Mouse (Mus musculus): ENCODE measurements around the gene Akt3. TPM values are rescaled to one million over a fixed set of nuclear protein-coding genes. Genes with fewer than 3 reads are reported as not detected.

The Akt3 gene
- polyA plus RNA-seq, 1 experiment from 2014 or later: 23.7 TPM

DNA sequence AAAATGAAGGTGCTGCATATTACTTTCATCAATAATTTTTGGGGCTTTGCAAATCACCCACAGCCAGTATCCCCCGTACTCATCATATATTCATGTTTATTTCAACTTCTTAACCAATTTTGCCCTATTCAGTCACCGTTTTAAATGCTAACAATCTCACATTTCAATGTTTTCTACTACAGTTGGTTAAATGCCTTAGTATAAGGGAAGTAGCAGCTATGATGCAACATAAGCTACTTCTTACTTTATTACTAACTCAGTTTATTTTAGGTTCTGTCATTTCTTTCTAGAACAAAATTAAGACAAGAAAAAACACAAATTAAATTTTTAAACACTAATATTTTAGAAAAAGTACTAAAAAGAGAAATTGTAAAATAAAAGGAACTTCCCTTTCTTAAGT is 78.4 kb downstream of the Akt3 start:
- no peaks in the 10 kb centered on the region for H3K36me3 ChIP-seq
- no peaks in the 10 kb centered on the region for H3K27me3 ChIP-seq (replicated peaks)
- no peak overlapping the region for H3K4me3 ChIP-seq
- H3K4me1 ChIP-seq: no peaks in the 10 kb centered on the region
- H3K4me2 ChIP-seq (replicated peaks): no peak overlapping the region
- no peaks in the 10 kb centered on the region for H3K9me3 ChIP-seq
- no peak overlapping the region for H3K27ac ChIP-seq
- no peak overlapping the region for H3K9ac ChIP-seq
- WGBS: 92% methylated on average over 2 of the region's 2 CpGs
- no peak for ATAC-seq (ENCODE audit: low FRiP score, low read depth)

DNA sequence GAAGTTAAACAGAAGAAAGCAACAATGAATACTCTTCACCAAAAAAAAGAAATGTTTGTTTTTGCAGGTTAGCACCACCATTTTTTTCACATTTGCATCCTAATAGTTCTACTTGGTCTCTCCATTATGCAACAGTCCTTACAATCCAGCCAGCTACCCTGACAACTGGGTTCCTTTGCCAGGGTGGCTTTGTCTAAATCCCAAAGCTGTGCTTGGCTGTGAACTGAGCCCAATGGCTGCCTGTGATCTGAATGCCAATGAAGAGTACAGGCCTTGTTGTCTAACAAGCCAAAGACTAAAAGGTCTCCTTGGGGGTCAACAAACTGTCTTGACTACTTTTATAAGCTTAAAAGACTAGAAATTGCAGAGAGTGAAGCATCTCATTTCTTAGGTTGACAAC is 82.6 kb downstream of the Akt3 start:
- Histone ChIP-seq H3K4me2 (replicated peaks) (no peak overlapping the region), H3K4me3 (no peak overlapping the region), H3K27me3 (replicated peaks) (no peaks in the 10 kb centered on the region), H3K4me1 (peaks cover 9% of the 10 kb centered on the region; the same call in 1 of the 2 replicates), H3K9ac (no peak overlapping the region), H3K27ac (no peak overlapping the region), H3K9me3 (no peaks in the 10 kb centered on the region), H3K36me3 (no peaks in the 10 kb centered on the region)
- peak; percentile 89 for ATAC-seq (ENCODE audit: low FRiP score, low read depth)

DNA sequence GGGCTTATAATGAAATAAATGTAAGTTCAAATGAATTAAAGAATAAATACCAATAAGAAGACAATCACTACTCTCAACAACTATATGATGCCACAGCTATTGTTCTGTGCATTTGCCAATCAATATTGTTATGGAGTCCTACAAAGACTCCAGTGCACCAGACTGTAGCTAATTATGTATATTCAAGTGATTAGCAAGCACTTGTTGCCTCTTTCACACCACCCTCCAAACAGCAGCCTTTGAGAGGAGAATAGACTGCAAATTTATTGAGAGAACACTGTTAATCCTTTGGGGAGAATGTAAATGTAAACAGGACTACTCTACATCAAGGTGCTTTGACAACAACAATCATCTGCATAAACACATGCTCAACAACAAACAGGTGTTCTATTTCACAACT is 86.7 kb downstream of the Akt3 start:
- no peak for ATAC-seq (ENCODE audit: low FRiP score, low read depth)

DNA sequence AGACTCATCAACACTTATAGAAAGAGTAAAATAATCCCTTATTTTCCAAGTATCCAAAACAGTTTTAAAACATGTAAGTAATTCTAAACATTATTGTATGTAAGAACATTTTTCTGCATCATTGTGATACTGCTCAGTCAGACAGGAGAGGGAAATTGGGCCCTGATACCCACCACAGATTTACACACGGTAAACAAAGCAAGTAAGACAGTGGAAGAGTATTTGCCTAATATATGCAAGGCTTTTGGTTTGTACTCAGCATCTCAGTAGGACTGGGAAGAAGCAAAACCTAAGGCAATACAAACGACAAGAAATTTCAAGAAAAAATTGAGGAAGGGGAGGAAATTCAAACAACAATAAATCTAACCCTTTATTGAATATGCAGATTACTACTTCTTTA is 92.2 kb downstream of the Akt3 start:
- no peak for ATAC-seq (ENCODE audit: low FRiP score, low read depth)
- 0 out of 2 replicates have a peak, but pooled peaks cover 2% of the 10 kb centered on the region for H3K4me1 ChIP-seq
- H3K9ac ChIP-seq: no peak overlapping the region
- H3K36me3 ChIP-seq: no peaks in the 10 kb centered on the region
- H3K27ac ChIP-seq: no peak overlapping the region
- H3K9me3 ChIP-seq: no peaks in the 10 kb centered on the region
- no peak overlapping the region for H3K4me3 ChIP-seq
- WGBS: 30% methylated on average over 2 of the region's 2 CpGs
- H3K27me3 ChIP-seq (replicated peaks): no peaks in the 10 kb centered on the region
- H3K4me2 ChIP-seq (replicated peaks): no peak overlapping the region

More for the DNA sequence above, 86.7 kb downstream of the Akt3 start:
- no peak overlapping the region for H3K27ac ChIP-seq
- no peak overlapping the region for H3K9ac ChIP-seq
- no peak overlapping the region for H3K4me3 ChIP-seq
- H3K36me3 ChIP-seq: no peaks in the 10 kb centered on the region
- H3K27me3 ChIP-seq (replicated peaks): no peaks in the 10 kb centered on the region
- H3K4me2 ChIP-seq (replicated peaks): no peak overlapping the region
- H3K4me1 ChIP-seq: peaks cover 9% of the 10 kb centered on the region; the same call in 1 of the 2 replicates
- no peaks in the 10 kb centered on the region for H3K9me3 ChIP-seq

DNA sequence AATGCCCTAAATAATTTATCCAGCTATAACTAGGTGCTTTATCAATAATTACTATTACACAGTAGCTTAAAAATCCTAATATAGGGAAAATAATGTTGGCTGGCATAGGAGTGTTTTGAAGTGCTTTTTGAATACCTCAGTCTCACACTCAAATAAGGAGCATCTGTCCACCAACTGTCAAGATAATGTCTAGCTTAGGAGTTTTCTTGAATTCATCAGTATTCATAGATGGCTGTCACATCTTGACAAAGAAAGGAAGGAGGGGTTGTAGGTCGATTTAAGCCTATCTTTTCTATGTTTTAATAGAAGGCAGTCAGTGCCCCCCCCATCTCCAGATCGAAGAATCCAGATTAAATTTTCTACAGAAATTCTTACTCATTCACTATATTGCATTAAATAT is 92.7 kb downstream of the Akt3 start:
- Histone ChIP-seq H3K4me2 (replicated peaks) (no peak overlapping the region), H3K9ac (no peak overlapping the region), H3K27me3 (replicated peaks) (no peaks in the 10 kb centered on the region), H3K4me1 (no peaks in the 10 kb centered on the region), H3K9me3 (no peaks in the 10 kb centered on the region), H3K4me3 (no peak overlapping the region), H3K27ac (no peak overlapping the region), H3K36me3 (no peaks in the 10 kb centered on the region)
- WGBS: 72% methylated on average over 2 of the region's 2 CpGs
- no peak for ATAC-seq (ENCODE audit: low FRiP score, low read depth)

DNA sequence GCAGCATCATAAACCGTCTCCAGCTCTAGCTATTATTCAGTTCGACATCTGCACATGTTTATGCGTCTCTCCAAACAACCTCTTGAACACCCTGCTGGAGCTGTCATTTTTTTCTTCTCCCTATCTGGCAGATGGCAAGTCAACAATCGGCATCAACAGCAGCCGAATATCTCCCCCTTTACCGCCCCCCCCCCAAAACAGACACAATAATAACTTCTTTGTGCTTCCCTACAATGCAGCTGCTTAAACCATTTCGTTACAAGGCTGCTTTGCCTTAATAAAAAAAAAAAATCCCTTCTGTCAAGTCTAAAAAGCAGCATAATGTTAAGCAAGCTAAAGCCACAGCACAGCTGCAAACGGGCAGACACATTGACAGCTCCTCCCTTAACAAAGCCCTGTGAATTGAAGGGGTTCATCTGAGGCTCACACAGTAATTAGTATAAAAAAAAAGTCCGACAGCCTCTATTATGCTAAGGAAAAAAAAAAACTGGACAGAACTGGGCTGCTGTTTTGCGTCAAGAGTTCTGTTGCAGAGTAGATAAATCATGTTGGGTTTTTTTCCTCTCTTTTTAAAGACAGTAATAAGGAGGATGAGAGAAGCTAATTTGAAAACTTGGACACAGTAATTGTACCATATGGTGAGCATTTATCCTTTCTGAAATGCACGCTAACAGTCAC is 107.5 kb downstream of the Akt3 start:
- ATAC-seq (ENCODE audit: low FRiP score, low read depth): peak; percentile 77
- Histone ChIP-seq H3K4me2 (replicated peaks) (peak overlapping the region; percentile 50), H3K27me3 (replicated peaks) (no peaks in the 10 kb centered on the region), H3K9ac (no peak overlapping the region), H3K4me1 (peaks cover 8% of the 10 kb centered on the region; the same call in 1 of the 2 replicates), H3K4me3 (no peak overlapping the region), H3K27ac (no peak overlapping the region; the same call in 1 of the 2 replicates), H3K36me3 (no peaks in the 10 kb centered on the region), H3K9me3 (no peaks in the 10 kb centered on the region)
- 7% methylated on average over 11 of the region's 11 CpGs for WGBS

DNA sequence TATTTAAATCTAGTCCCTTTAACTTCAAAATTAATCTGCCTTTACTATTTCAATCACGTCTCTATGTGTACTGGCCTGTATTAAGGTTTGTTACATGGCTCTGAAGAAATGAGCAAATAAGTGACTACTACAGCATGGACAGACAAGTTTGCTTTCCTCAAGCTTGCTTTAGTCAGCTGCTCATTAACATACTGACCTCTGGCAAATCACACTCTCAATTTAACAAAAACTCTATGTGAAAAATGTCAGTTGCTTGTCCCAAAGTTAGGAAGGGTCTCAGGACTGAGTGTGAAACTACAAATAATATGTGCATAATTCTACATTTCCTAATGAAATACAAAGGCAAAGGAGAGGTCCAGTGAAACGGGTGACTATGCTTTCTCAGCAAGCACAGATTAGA is 109.3 kb downstream of the Akt3 start:
- Histone ChIP-seq H3K4me2 (replicated peaks) (no peak overlapping the region), H3K9me3 (no peaks in the 10 kb centered on the region), H3K36me3 (no peaks in the 10 kb centered on the region), H3K4me3 (no peak overlapping the region), H3K4me1 (peaks cover 8% of the 10 kb centered on the region; the same call in 1 of the 2 replicates), H3K27ac (no peak overlapping the region), H3K9ac (no peak overlapping the region), H3K27me3 (replicated peaks) (no peaks in the 10 kb centered on the region)
- ATAC-seq (ENCODE audit: low FRiP score, low read depth): no peak
- 27% methylated on average over 2 of the region's 2 CpGs for WGBS

DNA sequence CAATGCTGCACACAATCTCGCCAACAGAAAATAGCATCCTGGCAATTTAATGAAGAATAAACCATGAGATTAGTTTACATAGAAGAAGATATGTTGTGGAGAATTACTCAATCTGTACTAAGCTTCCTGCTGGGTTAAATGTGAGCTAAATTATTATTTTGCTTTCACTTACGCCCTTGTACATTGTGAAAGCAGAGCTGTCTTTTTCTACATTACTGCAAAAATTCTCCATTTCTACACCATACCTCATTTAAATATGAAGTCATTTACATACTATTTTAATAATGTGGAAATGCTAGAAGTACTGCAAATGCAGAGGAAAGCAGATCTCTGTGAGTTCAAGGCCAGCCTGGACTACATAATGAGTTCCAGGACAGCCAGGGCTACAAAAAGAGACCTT is 116.5 kb downstream of the Akt3 start:
- ATAC-seq (ENCODE audit: low FRiP score, low read depth): no peak
- Histone ChIP-seq H3K27ac (no peak overlapping the region), H3K4me1 (no peaks in the 10 kb centered on the region), H3K36me3 (no peaks in the 10 kb centered on the region), H3K9me3 (no peaks in the 10 kb centered on the region), H3K4me3 (no peak overlapping the region), H3K9ac (no peak overlapping the region), H3K27me3 (replicated peaks) (no peaks in the 10 kb centered on the region), H3K4me2 (replicated peaks) (no peak overlapping the region)
- WGBS: 93% methylated on average over 2 of the region's 2 CpGs

DNA sequence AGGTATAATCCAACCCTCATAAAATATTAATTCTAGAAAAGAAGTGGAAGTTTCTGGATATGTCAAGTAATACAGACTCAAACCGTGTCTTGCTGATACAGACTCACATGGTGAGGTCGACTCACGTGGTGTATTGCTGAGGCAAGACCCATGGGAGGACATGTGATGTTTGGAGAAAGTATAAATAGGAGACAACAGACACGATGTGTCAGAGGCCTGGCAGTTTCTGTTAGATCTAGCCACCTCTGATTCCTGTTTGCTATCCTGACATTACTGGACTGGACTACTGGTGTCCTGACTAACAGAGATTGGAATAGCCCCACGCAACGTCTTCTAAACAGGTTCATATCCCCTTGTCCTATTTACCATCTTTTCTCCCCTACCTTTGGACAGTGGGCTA is 118.4 kb downstream of the Akt3 start:
- ATAC-seq (ENCODE audit: low FRiP score, low read depth): no peak
- Histone ChIP-seq H3K4me1 (no peaks in the 10 kb centered on the region), H3K4me2 (replicated peaks) (no peak overlapping the region), H3K4me3 (no peak overlapping the region), H3K27ac (no peak overlapping the region), H3K27me3 (replicated peaks) (no peaks in the 10 kb centered on the region), H3K9me3 (no peaks in the 10 kb centered on the region), H3K9ac (no peak overlapping the region), H3K36me3 (no peaks in the 10 kb centered on the region)
- WGBS: 90% methylated on average over 6 of the region's 6 CpGs

DNA sequence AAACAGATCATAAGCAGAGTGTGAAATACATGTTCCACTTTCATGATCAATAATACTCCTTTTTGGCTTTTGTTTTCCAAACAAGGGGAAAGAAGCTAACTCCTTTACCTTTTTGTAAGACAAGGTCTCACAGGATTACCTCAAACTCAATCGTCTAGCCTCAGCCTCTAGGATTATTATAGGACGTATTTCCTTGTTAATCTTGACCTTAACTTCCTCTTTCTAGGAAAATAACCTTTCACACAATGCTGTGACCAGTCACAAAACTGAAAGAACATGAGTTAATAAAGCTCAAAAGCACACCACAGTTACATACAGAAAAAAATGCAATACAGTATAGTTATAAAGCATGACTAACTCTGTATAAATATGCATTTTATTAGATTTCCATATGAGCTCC is 126.5 kb downstream of the Akt3 start:
- Histone ChIP-seq H3K36me3 (no peaks in the 10 kb centered on the region), H3K27ac (no peak overlapping the region), H3K4me1 (no peaks in the 10 kb centered on the region), H3K4me3 (no peak overlapping the region), H3K27me3 (replicated peaks) (no peaks in the 10 kb centered on the region), H3K9me3 (no peaks in the 10 kb centered on the region), H3K4me2 (replicated peaks) (no peak overlapping the region), H3K9ac (no peak overlapping the region)
- ATAC-seq (ENCODE audit: low FRiP score, low read depth): no peak
- WGBS: 91% methylated on average over 2 of the region's 2 CpGs

DNA sequence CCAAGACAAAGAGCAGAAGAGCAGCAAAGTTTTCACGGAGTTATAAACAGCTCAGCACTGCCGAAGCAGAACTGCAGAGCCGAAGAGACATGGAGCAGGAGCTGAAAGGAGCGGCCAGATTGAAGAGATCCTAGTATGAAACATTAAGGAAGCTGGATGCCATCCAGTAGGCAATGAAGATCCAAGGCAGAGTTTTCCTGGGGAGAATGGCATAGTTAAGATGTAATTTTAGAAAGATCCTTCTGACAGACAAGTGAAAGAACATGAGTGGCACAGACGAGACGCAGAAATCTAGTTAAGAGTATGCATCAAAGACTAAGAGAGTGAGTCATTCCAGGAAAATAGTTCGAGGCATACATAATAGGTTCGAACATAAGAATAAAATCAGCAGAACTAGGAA is 131.3 kb downstream of the Akt3 start:
- Histone ChIP-seq H3K4me1 (no peaks in the 10 kb centered on the region), H3K4me3 (no peak overlapping the region), H3K4me2 (replicated peaks) (no peak overlapping the region), H3K9ac (no peak overlapping the region), H3K27me3 (replicated peaks) (no peaks in the 10 kb centered on the region), H3K36me3 (no peaks in the 10 kb centered on the region), H3K9me3 (no peaks in the 10 kb centered on the region), H3K27ac (no peak overlapping the region)
- 91% methylated on average over 8 of the region's 8 CpGs for WGBS
- no peak for ATAC-seq (ENCODE audit: low FRiP score, low read depth)

DNA sequence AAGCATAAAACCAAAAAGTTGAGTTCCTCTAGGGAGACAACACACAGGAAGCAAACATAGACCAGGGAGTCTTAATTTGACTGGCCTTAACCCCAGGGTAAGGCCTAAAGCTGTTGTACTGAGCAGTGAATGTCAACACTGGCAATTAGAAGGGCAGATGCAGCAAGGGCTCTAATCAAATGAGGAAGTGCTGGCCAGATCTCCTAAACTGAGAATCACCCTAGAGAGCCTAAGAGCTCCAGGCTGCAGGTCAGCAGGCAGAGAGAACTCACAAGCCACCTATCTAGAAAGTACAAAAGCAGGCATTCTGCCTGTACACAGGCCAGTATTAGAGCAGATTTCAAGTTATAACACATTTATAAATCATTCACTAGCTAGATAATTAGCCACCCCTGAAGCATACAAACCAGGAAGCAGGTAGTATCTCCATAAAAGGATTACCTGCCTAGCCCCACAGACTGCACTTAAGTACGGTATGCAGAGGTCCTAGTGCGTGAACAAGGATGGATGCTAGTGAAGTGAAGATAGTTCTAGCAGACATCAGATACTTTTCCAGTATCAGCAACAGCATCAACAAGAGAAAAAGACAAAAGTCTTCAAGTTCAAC is 147.2 kb downstream of the Akt3 start:
- H3K9ac ChIP-seq: no peak overlapping the region
- no peaks in the 10 kb centered on the region for H3K27me3 ChIP-seq (replicated peaks)
- H3K9me3 ChIP-seq: no peaks in the 10 kb centered on the region
- ATAC-seq (ENCODE audit: low FRiP score, low read depth): no peak
- H3K4me2 ChIP-seq (replicated peaks): no peak overlapping the region
- no peaks in the 10 kb centered on the region for H3K4me1 ChIP-seq
- no peak overlapping the region for H3K27ac ChIP-seq
- WGBS: 95% methylated on average over 2 of the region's 2 CpGs
- H3K36me3 ChIP-seq: no peaks in the 10 kb centered on the region
- no peak overlapping the region for H3K4me3 ChIP-seq

DNA sequence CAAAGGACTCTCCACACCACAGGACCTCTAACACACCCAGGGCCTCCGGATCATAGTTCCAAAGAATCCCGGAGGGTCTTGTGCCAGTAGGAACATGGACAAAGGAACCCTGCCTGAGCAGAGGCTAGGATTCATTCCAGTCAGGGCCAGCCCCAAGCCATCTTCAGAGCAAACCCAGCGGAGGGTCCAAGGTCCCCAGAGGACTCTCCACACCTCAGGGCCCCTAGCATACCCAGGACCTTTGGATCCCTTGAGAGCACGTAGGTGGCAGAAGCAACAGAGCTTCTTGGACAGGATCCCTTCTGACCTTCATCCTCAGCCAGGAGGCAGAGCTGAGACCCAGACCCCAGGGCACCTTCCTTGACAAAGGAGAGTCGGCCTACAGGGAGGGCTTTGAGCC is 167.5 kb downstream of the Akt3 start:
- 0 out of 2 replicates have a peak, but pooled peaks cover 4% of the 10 kb centered on the region for H3K4me1 ChIP-seq
- no peak for ATAC-seq (ENCODE audit: low FRiP score, low read depth)
- no peak overlapping the region for H3K4me2 ChIP-seq (replicated peaks)
- no peaks in the 10 kb centered on the region for H3K27me3 ChIP-seq (replicated peaks)
- no peak overlapping the region; the same call in 1 of the 2 replicates for H3K27ac ChIP-seq
- 87% methylated on average over 5 of the region's 5 CpGs for WGBS
- H3K9me3 ChIP-seq: no peaks in the 10 kb centered on the region
- H3K36me3 ChIP-seq: no peaks in the 10 kb centered on the region; the same call in 1 of the 2 replicates
- no peak overlapping the region for H3K9ac ChIP-seq
- H3K4me3 ChIP-seq: no peak overlapping the region

All from neural tube, embryonic 12.5 days (tissue).